Mouse (Mus musculus): ENCODE data around the gene Gpr107.

The Gpr107 gene

GRCm38 (mm10) chr2:31198621-31199020 lies 46.5 kb downstream of the Gpr107 start:
- in situ Hi-C loops (cut with MboI, MseI): loop anchor here (5.0 to 10.0 kb wide), 3 partner anchors 76 to 184 kb away; no protein-coding TSS in a partner anchor

GRCm38 (mm10) chr2:31200051-31200450 lies 47.9 kb downstream of the Gpr107 start:
- in situ Hi-C loops (cut with MboI, MseI): no loop called here

GRCm38 (mm10) chr2:31201851-31202250 lies 49.7 kb downstream of the Gpr107 start:
- in situ Hi-C loops (cut with MboI, MseI): no loop called here

- in situ Hi-C loops (cut with MboI, MseI): no loop called here
Observed at GRCm38 (mm10) chr2:31202357-31202756, 50.2 kb downstream of the Gpr107 start.

- in situ Hi-C loops (cut with MboI, MseI): no loop called here
Observed at GRCm38 (mm10) chr2:31202956-31203355, 50.8 kb downstream of the Gpr107 start.

GRCm38 (mm10) chr2:31204677-31205076 lies 52.6 kb downstream of the Gpr107 start:
- in situ Hi-C loops (cut with MboI, MseI): no loop called here

- in situ Hi-C loops (cut with MboI, MseI): no loop called here
Observed at GRCm38 (mm10) chr2:31206211-31206610, 54.1 kb downstream of the Gpr107 start.

GRCm38 (mm10) chr2:31206882-31207281 lies 54.8 kb downstream of the Gpr107 start:
- in situ Hi-C loops (cut with MboI, MseI): no loop called here

- in situ Hi-C loops (cut with MboI, MseI): no loop called here
Observed at GRCm38 (mm10) chr2:31208544-31209142, 56.5 kb downstream of the Gpr107 start.

- in situ Hi-C loops (cut with MboI, MseI): no loop called here
Observed at GRCm38 (mm10) chr2:31209525-31209924, 57.4 kb downstream of the Gpr107 start.

GRCm38 (mm10) chr2:31210144-31210847 lies 58.2 kb downstream of the Gpr107 start:
- in situ Hi-C loops (cut with MboI, MseI): no loop called here

- in situ Hi-C loops (cut with MboI, MseI): no loop called here
Observed at GRCm38 (mm10) chr2:31211204-31211603, 59.1 kb downstream of the Gpr107 start.

- in situ Hi-C loops (cut with MboI, MseI): no loop called here
Observed at GRCm38 (mm10) chr2:31214211-31214796, 62.2 kb downstream of the Gpr107 start.

GRCm38 (mm10) chr2:31218611-31219010 lies 66.5 kb downstream of the Gpr107 start:
- in situ Hi-C loops (cut with MboI, MseI): no loop called here

GRCm38 (mm10) chr2:31219470-31219869 lies 67.4 kb downstream of the Gpr107 start:
- in situ Hi-C loops (cut with MboI, MseI): no loop called here

- in situ Hi-C loops (cut with MboI, MseI): no loop called here
Observed at GRCm38 (mm10) chr2:31220844-31221243, 68.7 kb downstream of the Gpr107 start.

- in situ Hi-C loops (cut with MboI, MseI): no loop called here
Observed at GRCm38 (mm10) chr2:31221582-31221981, 69.5 kb downstream of the Gpr107 start.

- in situ Hi-C loops (cut with MboI, MseI): no loop called here
Observed at GRCm38 (mm10) chr2:31228768-31229311, 76.7 kb downstream of the Gpr107 start.

GRCm38 (mm10) chr2:31239203-31239696 lies 87.1 kb downstream of the Gpr107 start:
- in situ Hi-C loops (cut with MboI, MseI): no loop called here

GRCm38 (mm10) chr2:31239833-31240232 lies 87.7 kb downstream of the Gpr107 start:
- in situ Hi-C loops (cut with MboI, MseI): loop anchor here (10.0 kb wide), 1 partner anchor 1615 kb away; no protein-coding TSS in a partner anchor

GRCm38 (mm10) chr2:31241639-31242038 lies 89.5 kb downstream of the Gpr107 start:
- in situ Hi-C loops (cut with MboI, MseI): loop anchor here (10.0 kb wide), 1 partner anchor 1613 kb away; no protein-coding TSS in a partner anchor

- in situ Hi-C loops (cut with MboI, MseI): loop anchor here (10.0 kb wide), 1 partner anchor 1611 kb away; no protein-coding TSS in a partner anchor
Observed at GRCm38 (mm10) chr2:31244216-31244615, 92.1 kb downstream of the Gpr107 start.
